Mouse (Mus musculus) right cerebral cortex, postnatal 10 days (tissue): ENCODE results near the gene Mrm3.

Experiments used
- DNase-seq, 2 experiments: peaks; one replicate each; pipeline ENCODE4 v3.0.0; 2021; ENCODE audit warnings: low spot score in 2 of 2

Gene Mrm3

DNA sequence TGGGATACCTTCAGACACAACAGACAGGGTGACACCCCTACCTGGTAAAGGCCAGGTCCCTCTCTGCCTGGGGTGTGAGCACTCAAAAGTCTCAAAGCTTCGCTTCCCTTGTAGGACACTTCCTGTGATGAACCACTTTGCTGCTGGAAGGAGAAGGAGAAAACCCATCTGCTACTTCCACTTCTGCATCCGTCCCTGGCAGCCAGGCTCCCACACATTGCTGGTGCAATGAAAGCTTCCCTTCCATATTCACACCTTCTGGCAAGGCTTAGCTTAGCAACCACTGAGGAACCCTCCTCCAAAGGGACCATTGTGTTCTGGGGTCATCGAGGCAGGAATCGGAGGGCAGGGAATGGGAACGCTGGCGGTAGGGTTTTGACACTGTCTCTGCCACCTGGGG lies 45.1 kb downstream of the Mrm3 start:
- peak; percentile 64 to 76 for DNase-seq

DNA sequence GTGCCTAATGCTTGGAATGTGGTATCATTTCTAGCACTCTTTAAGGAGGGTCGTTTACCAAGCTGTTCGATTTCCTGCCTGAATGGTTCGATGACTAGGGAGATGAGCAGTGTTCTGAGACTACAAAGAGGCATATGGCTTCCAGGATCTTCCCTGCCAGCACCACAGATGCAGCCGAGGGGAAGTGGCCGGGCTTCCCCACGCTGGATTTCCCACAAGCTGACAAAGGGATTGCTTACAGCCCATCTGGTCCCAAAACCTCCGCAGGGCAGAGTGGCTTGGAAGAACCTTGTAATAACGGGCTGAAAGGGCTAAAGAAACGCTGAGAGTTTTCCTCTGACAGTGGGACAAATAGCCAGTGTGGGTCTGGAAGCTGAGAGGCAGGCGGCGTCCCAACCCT lies 46.9 kb downstream of the Mrm3 start:
- peak; percentile 72 to 84 for DNase-seq

DNA sequence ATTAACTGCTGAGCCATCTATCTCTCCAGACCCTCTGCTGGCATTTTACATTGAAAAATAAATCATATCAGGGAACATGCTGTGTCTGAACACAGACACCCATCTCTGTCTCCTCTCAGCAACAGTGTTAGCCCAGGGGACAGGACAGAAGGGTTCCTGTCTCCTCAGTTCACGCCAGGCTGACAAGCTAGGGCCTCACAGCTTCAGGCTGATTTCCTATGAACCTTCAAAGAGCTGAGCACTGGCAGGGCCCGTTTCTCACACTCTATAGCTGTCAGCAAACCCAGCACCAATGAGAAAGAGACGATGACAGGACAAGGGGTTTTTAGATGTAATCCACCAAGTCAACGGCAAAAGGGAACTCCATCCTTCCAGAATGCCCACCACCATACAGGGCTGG lies 48.4 kb downstream of the Mrm3 start:
- no peak for DNase-seq

DNA sequence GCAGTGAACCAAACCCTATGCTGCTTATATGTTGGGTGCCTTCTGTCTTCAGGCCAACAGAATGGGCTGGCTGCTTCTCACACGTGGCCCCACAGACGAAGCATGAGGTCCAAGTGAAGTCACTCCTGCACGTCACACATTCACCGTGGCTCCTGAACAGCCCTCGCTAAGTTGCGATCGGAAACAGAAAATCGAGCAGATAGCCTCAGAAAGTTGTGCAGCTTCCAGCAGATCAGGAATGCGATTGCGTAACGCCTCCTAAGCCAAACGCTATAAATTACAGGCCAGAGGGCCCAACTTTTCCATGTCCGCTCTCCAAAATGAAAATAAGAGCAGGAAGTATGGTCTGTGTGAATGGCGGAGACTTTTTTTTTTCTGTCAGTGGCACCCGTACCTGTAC lies 48.9 kb downstream of the Mrm3 start:
- DNase-seq, result no peak

DNA sequence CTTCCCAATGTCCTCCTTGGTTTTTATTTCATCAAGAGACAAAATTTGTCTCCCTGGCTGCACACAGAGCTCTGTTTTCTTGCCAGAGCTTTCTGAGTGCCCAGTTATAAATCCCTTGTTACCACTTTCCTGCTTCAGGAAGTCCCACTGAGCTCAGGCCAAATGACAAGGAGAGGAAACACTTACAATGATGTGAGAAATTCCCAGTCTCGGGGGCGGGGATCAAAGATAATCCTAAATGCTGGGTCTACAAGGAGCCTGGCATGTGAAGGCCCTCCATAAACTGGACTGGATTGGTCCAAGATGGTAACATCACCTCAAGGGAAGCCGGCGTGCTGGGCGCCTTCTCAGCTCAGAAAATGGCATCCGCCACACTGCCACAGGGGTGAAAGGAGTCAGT lies 49.3 kb downstream of the Mrm3 start:
- DNase-seq, result no peak

DNA sequence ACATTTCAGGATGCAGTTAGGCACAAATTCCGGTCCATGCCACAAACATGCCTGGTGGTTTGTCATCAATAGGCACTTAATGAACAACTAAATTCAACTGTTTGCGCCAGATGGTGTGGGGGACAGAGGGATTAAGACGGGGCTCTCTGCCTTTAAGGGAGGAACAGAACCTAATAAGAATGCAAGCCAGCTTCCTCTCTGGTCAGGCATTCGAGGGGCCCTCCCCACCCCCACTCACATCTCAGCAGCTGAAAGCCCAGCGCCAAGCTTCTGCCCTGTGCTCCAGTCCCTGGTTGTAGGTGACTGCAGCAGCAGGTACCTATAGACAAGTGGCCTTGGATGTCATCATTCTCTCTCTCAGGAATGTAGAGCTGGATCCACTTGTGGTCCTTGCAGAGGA lies 50.6 kb downstream of the Mrm3 start:
- no peak for DNase-seq

DNA sequence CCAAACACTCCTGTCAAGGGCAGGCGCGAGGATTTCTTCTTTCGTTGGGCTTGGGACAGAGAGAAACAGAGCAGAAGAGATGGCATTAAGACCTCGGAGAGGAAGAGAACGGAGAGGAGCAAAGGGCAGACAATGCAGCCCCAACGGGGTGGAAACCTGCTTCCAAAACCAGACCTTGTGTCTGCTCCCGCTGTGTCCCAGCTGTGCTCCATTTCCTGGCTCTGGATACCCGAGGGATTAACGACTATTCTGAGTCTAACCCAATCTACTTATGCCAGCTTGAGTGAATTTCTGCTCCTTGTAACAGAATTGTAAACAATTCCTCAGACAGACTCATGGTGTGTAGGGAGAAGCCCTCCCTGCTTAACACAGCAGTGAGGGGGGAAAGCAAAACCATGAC lies 51.3 kb downstream of the Mrm3 start:
- no peak for DNase-seq

DNA sequence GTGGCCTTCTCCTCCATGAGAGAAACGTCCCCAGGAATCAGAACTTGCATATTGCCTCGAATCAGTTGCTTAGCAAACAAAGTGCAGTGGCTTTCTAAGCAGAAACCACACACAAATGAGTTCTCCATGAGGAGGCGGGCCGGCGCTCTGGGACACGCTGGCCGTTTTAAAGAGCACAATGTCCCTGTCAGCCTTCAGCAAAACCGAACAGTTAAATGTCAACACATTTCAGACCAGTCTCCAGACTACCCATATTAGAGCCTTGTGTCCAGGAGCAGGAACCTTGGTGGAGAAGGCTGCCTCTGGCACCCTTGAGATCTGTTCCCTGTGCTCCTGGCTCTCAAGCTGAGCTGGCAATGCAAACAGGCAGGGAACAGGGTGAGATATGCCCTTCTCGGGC lies 53.7 kb downstream of the Mrm3 start:
- DNase-seq, result no peak

DNA sequence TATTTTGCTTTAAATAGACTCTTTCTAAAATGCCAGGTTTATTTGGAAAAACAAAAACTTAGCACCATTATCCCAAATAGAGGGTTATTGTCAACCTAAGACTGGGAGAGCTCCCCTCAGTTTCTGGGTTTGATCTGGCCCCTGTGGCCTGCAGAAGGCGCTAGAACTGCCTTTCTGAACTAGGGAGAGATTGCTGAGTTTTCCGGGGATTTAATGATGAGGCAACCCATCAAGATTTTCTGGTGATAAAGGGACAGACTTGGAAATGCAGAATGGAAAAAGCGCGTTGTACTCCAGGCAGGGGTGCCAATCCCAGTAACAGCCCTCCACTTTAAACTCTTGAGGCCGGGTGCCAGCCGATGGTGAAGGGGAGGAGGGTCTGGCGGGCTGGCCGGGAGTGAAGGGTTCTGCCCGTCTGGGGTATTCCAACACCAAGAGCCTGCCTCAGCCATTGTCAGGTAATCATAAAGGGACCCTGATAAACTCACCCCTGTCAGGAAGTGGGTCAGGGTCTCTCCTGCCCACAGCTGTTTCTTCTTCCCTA lies 55.0 kb downstream of the Mrm3 start:
- DNase-seq, result no peak
